Mouse (Mus musculus): Measurements from ENCODE around the gene Nos1ap.

DNA sequence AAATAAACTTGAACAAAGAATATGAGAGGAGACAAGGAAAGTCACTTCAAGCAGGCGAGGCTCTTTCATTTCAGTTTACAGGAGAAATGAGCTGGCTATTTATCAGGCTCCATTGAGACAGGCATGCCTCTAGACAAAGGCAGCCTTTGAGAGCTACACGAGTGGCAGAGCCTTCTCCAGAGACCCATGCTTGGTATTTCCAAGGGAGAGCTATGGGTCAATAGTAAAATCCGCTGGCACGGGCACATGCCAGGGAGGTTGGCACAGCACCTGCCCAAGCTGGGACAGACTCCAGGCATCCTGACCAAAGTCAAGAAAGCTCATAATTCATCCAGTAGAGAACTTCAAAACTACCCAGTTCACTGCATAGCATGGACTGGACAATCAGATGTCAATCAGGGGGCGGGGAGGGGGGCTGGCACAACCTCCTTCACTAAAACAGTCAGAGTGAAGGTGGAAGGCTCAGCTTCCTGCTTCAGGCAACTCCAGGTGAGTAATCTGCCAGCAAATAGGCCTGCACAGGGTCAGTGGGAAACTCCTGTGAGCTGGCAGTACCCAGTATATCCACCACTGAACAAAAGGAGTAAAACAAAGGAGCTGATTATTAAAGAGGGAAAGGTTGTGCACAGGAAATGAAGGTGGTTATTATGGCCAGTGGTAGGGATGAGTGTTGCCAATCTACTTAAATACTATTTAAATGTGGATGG is 129.6 kb downstream of the Nos1ap start:
- TF ChIP-seq POLR2A (IDR thresholded peaks at IDR 0.05; ENCODE audit: borderline replicate concordance, extremely low read depth, insufficient read depth, insufficient read length, poor library complexity, severe bottlenecking) (no peak), CTCF (IDR thresholded peaks at IDR 0.05; ENCODE audit: borderline replicate concordance, extremely low read depth, insufficient read depth, insufficient read length) (no peak)
